Mouse (Mus musculus): Measurements from ENCODE around the gene Kif26b.

- TF ChIP-seq GATA1 (IDR thresholded peaks at IDR 0.05; ENCODE audit: borderline replicate concordance, low read length) (no peak), CTCF (IDR thresholded peaks at IDR 0.05; ENCODE audit: low read depth, low read length) (no peak), POLR2AphosphoS5 (IDR thresholded peaks at IDR 0.05; ENCODE audit: insufficient replicate concordance, low read depth, low read length) (no peak)
These were observed 408.1 kb downstream of the Kif26b start for GRCm38 (mm10) chr1:178936976-178937375.

Data from G1E (cell line).